Mouse (Mus musculus) neural tube, embryonic 11.5 days (tissue): ENCODE data around the gene Sae1. TPM values are rescaled to one million over a fixed set of nuclear protein-coding genes. Genes with fewer than 3 reads are reported as not detected.

Source experiments
- ATAC-seq: fragments of 200-750 bp; cut with Nextera tagmentation; 2 replicates; pipeline ENCODE4 v1.8.0; 2017; ENCODE audit warnings: moderate number of reproducible peaks, mild to moderate bottlenecking, moderate TSS enrichment, moderate library complexity; ENCODE audit not compliant: insufficient read depth, low FRiP score, low TSS enrichment
- DNase-seq: peaks from one replicate; pipeline ENCODE4 v3.0.0-alpha.2; 2015; ENCODE audit warnings: low spot score
- H3K27ac ChIP-seq: fragments of 300-500 bp; sonication (generic); 2 replicates; pipeline ENCODE4 v1.5.1; 2014; ENCODE audit warnings: low read depth, mild to moderate bottlenecking, low read length
- H3K27me3 ChIP-seq: fragments of 300-500 bp; sonication (generic); 2 replicates; pipeline ENCODE4 v1.6.1; 2014; ENCODE audit warnings: mild to moderate bottlenecking, low read length, mixed read lengths; ENCODE audit not compliant: control insufficient read depth, insufficient read depth
- H3K36me3 ChIP-seq: fragments of 300-500 bp; sonication (generic); 2 replicates; pipeline ENCODE4 v1.6.1; 2014; ENCODE audit warnings: mild to moderate bottlenecking, low read length, moderate library complexity, mixed read lengths; ENCODE audit not compliant: control insufficient read depth, insufficient read depth
- H3K4me1 ChIP-seq: fragments of 300-500 bp; sonication (generic); 2 replicates; pipeline ENCODE4 v1.6.1; 2014; ENCODE audit warnings: low read length, mixed read lengths; ENCODE audit not compliant: control insufficient read depth, insufficient read depth
- H3K4me2 ChIP-seq: fragments of 300-500 bp; sonication (generic); 2 replicates; pipeline ENCODE4 v1.6.1; 2014; ENCODE audit warnings: low read depth, mild to moderate bottlenecking, moderate library complexity
- H3K4me3 ChIP-seq: fragments of 300-500 bp; sonication (generic); 2 replicates; pipeline ENCODE4 v1.5.1; 2014; ENCODE audit warnings: low read depth, low read length
- H3K9ac ChIP-seq: fragments of 300-500 bp; sonication (generic); 2 replicates; pipeline ENCODE4 v1.6.1; 2014; ENCODE audit warnings: mild to moderate bottlenecking, low read length
- H3K9me3 ChIP-seq: fragments of 300-500 bp; sonication (generic); 2 replicates; pipeline ENCODE4 v1.6.1; 2016; ENCODE audit warnings: low read length; ENCODE audit not compliant: control insufficient read depth
- WGBS: fragments of 180-500 bp; shearing (Covaris S2); extraction: QIAGEN DNeasy Blood & Tissue Kit; methylation state at CpG from one replicate; pipeline ENCODE4 v1.1.7; 2014; 5-methylcytosine and 5-hydroxymethylcytosine counted together
- polyA plus RNA-seq: library from polyadenylated mRNA; unstranded; fragments of >200 nt; fragmentation: Nextera tagmentation; extraction: Ambion mirVana; gene quantifications from 2 replicates; pipeline ENCODE4 v1.2.1, GENCODE M21; 2014

Sae1 gene
- 384 and 394 TPM in 2 replicates for polyA plus RNA-seq

- Histone ChIP-seq H3K27me3 (no peaks in the 10 kb centered on the region), H3K27ac (no peak within 1 kb of the TSS), H3K4me2 (peak within 1 kb of the TSS; percentile 88), H3K9ac (peak within 1 kb of the TSS; percentile 95), H3K36me3 (no peaks in the 10 kb centered on the region), H3K9me3 (no peaks in the 10 kb centered on the region), H3K4me3 (peak within 1 kb of the TSS; percentile 95), H3K4me1 (peaks cover 13% of the 10 kb centered on the region; the same call in 1 of the 2 replicates)
- ATAC-seq, result peak; percentile 93
- DNase-seq, result peak; percentile 97
- under 1% methylated on average over 53 of the region's 58 CpGs for WGBS
Observed at GRCm38 (mm10) chr7:16387160-16388041, at the start of gene Sae1. Gene Sae1 (minus strand): TSS chr7:16387806.

- WGBS, result 82% methylated on average over 9 of the region's 9 CpGs
- H3K9ac ChIP-seq, result no peak overlapping the region
Observed at GRCm38 (mm10) chr7:16435088-16435487, 47.5 kb upstream of the Sae1 start.

GRCm38 (mm10) chr7:16433352-16433971 is 45.9 kb upstream of the Sae1 start:
- Histone ChIP-seq H3K27ac (no peak overlapping the region), H3K36me3 (peaks cover 55% of the 10 kb centered on the region), H3K27me3 (no peaks in the 10 kb centered on the region), H3K4me3 (no peak overlapping the region), H3K4me1 (no peaks in the 10 kb centered on the region), H3K4me2 (no peak overlapping the region), H3K9me3 (no peaks in the 10 kb centered on the region), H3K9ac (no peak overlapping the region)
- no peak for ATAC-seq
- DNase-seq, result no peak
- WGBS, result 86% methylated on average over 3 of the region's 3 CpGs

More at GRCm38 (mm10) chr7:16435088-16435487, 47.5 kb upstream of the Sae1 start:
- no peaks in the 10 kb centered on the region for H3K4me1 ChIP-seq
- peaks cover 39% of the 10 kb centered on the region for H3K36me3 ChIP-seq
- no peak for DNase-seq
- no peak overlapping the region for H3K4me3 ChIP-seq
- ATAC-seq, result no peak
- H3K4me2 ChIP-seq, result no peak overlapping the region
- H3K9me3 ChIP-seq, result no peaks in the 10 kb centered on the region
- no peak overlapping the region for H3K27ac ChIP-seq
- no peaks in the 10 kb centered on the region for H3K27me3 ChIP-seq

- DNase-seq, result peak; percentile 65
- Histone ChIP-seq H3K27me3 (no peaks in the 10 kb centered on the region), H3K9me3 (no peaks in the 10 kb centered on the region), H3K4me3 (no peak overlapping the region), H3K9ac (no peak overlapping the region), H3K36me3 (peaks cover 52% of the 10 kb centered on the region), H3K4me1 (no peaks in the 10 kb centered on the region), H3K4me2 (no peak overlapping the region), H3K27ac (no peak overlapping the region)
- 68% methylated on average over 4 of the region's 4 CpGs for WGBS
- peak; percentile 68 for ATAC-seq
Observed at GRCm38 (mm10) chr7:16426129-16426729, 38.6 kb upstream of the Sae1 start.

GRCm38 (mm10) chr7:16425721-16426120 is 38.1 kb upstream of the Sae1 start:
- ATAC-seq (no peak), DNase-seq (no peak)
- Histone ChIP-seq H3K9ac (no peak overlapping the region), H3K9me3 (no peaks in the 10 kb centered on the region), H3K27ac (no peak overlapping the region), H3K36me3 (peaks cover 53% of the 10 kb centered on the region), H3K4me2 (no peak overlapping the region), H3K27me3 (no peaks in the 10 kb centered on the region), H3K4me1 (no peaks in the 10 kb centered on the region), H3K4me3 (no peak overlapping the region)
- WGBS, result 86% methylated on average over 10 of the region's 10 CpGs

- Histone ChIP-seq H3K27ac (no peak overlapping the region), H3K27me3 (no peaks in the 10 kb centered on the region), H3K4me3 (no peak overlapping the region), H3K4me2 (no peak overlapping the region), H3K9ac (no peak overlapping the region), H3K4me1 (no peaks in the 10 kb centered on the region), H3K9me3 (no peaks in the 10 kb centered on the region), H3K36me3 (peaks cover 49% of the 10 kb centered on the region)
- no peak for ATAC-seq
- no peak for DNase-seq
- WGBS, result 94% methylated on average over 9 of the region's 9 CpGs
Observed at GRCm38 (mm10) chr7:16423731-16424130, 36.1 kb upstream of the Sae1 start.

DNA sequence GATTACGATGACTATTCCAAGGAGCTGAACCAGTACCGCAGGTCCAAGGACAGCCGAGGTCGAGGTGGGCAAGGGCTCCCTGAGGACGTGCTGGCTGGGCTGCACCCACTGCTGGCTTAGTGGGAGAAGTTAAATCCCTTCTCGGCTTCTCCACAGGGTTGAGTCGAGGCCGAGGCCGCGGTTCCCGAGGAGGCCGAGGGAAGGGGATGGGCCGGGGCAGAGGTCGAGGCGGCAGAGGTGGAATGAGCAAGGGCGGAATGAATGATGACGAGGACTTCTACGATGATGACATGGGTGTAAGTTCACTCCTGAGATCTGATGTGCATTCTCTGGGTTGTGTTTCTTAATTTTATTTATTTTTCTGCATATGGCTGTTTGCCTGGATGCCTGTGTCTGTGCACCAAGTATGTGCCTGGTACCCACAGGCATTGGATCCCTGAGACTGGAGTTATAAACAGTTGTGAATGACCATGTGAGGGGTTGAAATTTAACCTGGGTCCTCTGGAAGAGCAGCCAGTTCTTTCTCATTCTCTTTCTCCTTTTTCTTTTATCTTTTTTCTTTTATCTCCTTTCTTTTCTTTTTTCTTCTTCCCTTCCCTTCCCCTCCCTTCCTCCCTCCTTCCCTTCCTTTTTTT is 34.7 kb upstream of the Sae1 start:
- Histone ChIP-seq H3K9ac (no peak overlapping the region), H3K36me3 (peaks cover 52% of the 10 kb centered on the region), H3K27me3 (no peaks in the 10 kb centered on the region), H3K4me1 (no peaks in the 10 kb centered on the region), H3K4me3 (no peak overlapping the region), H3K9me3 (no peaks in the 10 kb centered on the region), H3K27ac (no peak overlapping the region), H3K4me2 (no peak overlapping the region)
- no peak for ATAC-seq
- WGBS, result 92% methylated on average over 18 of the region's 18 CpGs
- DNase-seq, result no peak

GRCm38 (mm10) chr7:16420493-16421118 is 33.0 kb upstream of the Sae1 start:
- DNase-seq, result no peak
- Histone ChIP-seq H3K9ac (no peak overlapping the region), H3K36me3 (peaks cover 56% of the 10 kb centered on the region), H3K9me3 (no peaks in the 10 kb centered on the region), H3K27ac (no peak overlapping the region), H3K4me1 (no peaks in the 10 kb centered on the region), H3K4me3 (no peak overlapping the region), H3K27me3 (no peaks in the 10 kb centered on the region), H3K4me2 (no peak overlapping the region)
- no peak for ATAC-seq
- 98% methylated on average over 8 of the region's 8 CpGs for WGBS
